16 mouse cellular contexts compared by ENCODE assay signal in the genomic region with DNA sequence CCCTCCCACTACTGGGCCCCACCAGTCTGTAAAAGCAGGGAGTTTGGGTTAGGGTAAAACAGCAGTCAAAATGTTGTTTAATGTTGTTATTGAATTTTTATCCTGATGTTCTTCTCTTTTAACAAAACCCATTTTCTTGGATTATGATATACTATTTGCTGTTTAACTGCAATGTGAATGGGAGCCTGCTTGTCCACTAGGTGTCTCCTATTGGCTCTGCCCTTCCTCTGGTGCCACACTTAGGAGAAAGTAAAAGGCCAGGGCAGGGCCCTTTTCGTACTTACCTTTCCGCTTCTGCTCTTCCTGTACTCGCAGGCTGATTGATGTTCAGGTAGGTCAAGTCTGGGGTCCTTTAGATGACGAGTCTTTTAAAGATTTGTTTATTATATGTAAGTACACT. TPM values are rescaled to one million over a fixed set of nuclear protein-coding genes. Genes with fewer than 3 reads are reported as not detected.
A peak's percentile ranks its signal among the peaks of the same experiment; 100 is the strongest.
DNase-seq lines count a peak whose midpoint lies in the region; ATAC-seq and TF ChIP-seq lines count a peak whose summit lies in the region.
"Had no signal": no experiment of that assay in that cellular context is flagged by ENCODE, and none has a peak within 500 bp of the region (broad histone marks: within the 10 kb centered on the region; RNA-seq: fewer than 3 reads in every experiment).

No protein-coding gene starts in this region.

- peaks cover 18% of the 10 kb centered on the region; the same call in 1 of the 2 replicates for H3K4me1 ChIP-seq in hindbrain, postnatal 0 days (ENCODE audit: insufficient read depth, low read length)
- H3K4me1 ChIP-seq in hindbrain, embryonic 11.5 days (replicated peaks; ENCODE audit: control insufficient read depth, insufficient read depth, low read length) = peaks cover 2% of the 10 kb centered on the region; the same call in 1 of the 2 replicates
- H3K4me1 ChIP-seq in lung, embryonic 14.5 days (ENCODE audit: insufficient read depth) = peaks cover 3% of the 10 kb centered on the region; the same call in 1 of the 2 replicates
- H3K4me1 ChIP-seq in E14TG2a.4 (replicated peaks; ENCODE audit: low read depth, low read length) = peaks cover 40% of the 10 kb centered on the region

- no peaks in the 10 kb centered on the region for H3K27me3 ChIP-seq in hindbrain, postnatal 0 days (ENCODE audit: insufficient read depth, low read length)
- no peaks in the 10 kb centered on the region for H3K27me3 ChIP-seq in hindbrain, embryonic 11.5 days (ENCODE audit: control insufficient read depth, insufficient read depth, low read length)
- no peaks in the 10 kb centered on the region for H3K27me3 ChIP-seq in lung, embryonic 14.5 days (ENCODE audit: insufficient read depth, low read length)
- H3K27me3 ChIP-seq in E14TG2a.4 (ENCODE audit: insufficient read depth, low read length) = no peaks in the 10 kb centered on the region
- H3K27me3 ChIP-seq: heart, embryonic 15.5 days; stomach, embryonic 15.5 days had no signal

- no peak overlapping the region for H3K4me3 ChIP-seq in hindbrain, postnatal 0 days (ENCODE audit: low read length)
- H3K4me3 ChIP-seq in hindbrain, embryonic 11.5 days (ENCODE audit: low read depth, low read length) = no peak overlapping the region
- H3K4me3 ChIP-seq in lung, embryonic 14.5 days (ENCODE audit: low read depth, low read length) = no peak overlapping the region
- H3K4me3 ChIP-seq in E14TG2a.4 (replicated peaks; ENCODE audit: low read length) = no peak overlapping the region
- H3K4me3 ChIP-seq: heart, embryonic 15.5 days; stomach, embryonic 15.5 days had no signal

- TF ChIP-seq CTCF in hindbrain, postnatal 0 days (IDR thresholded peaks at IDR 0.05; ENCODE audit: low read depth) = peak; percentile 49
- TF ChIP-seq CTCF in lung, embryonic 14.5 days (IDR thresholded peaks at IDR 0.05; ENCODE audit: low read depth) = peak; percentile 43
- TF ChIP-seq CTCF in E14TG2a.4 (conservative IDR thresholded peaks at IDR 0.05; ENCODE audit: low read length) = peak; percentile 21; the same call in 1 of the 2 replicates

- no peak overlapping the region for H3K27ac ChIP-seq in hindbrain, postnatal 0 days
- H3K27ac ChIP-seq in hindbrain, embryonic 11.5 days (ENCODE audit: low read depth, low read length) = no peak overlapping the region
- no peak overlapping the region for H3K27ac ChIP-seq in lung, embryonic 14.5 days (ENCODE audit: low read depth)
- H3K27ac ChIP-seq: heart, embryonic 15.5 days; stomach, embryonic 15.5 days had no signal

- 89% methylated on average over 4 of the region's 4 CpGs for WGBS in hindbrain, postnatal 0 days
- WGBS in hindbrain, embryonic 11.5 days = 92% methylated on average over 4 of the region's 4 CpGs
- 74% methylated on average over 4 of the region's 4 CpGs for WGBS in lung, embryonic 14.5 days

- DNase-seq in hindbrain, postnatal 0 days (ENCODE audit: low spot score) = no peak
- DNase-seq in hindbrain, embryonic 11.5 days (ENCODE audit: low spot score) = no peak
- DNase-seq in lung, embryonic 14.5 days = no peak
- DNase-seq in lung, postnatal 14 days = no peak
- no peak for DNase-seq in adrenal gland, postnatal 10 days
- DNase-seq in cerebellum, adult 9-10 months = no peak
- DNase-seq: adrenal gland, adult 8-10 months; cerebellum, postnatal 14 days; embryo, embryonic 11 days; kidney, adult 8-10 months; kidney, postnatal 4 days had no signal

- H3K4me2 ChIP-seq in hindbrain, postnatal 0 days (ENCODE audit: low read depth, low read length) = no peak overlapping the region
- no peak overlapping the region for H3K4me2 ChIP-seq in hindbrain, embryonic 11.5 days (replicated peaks; ENCODE audit: low read depth, low read length)
- no peak overlapping the region for H3K4me2 ChIP-seq in lung, embryonic 14.5 days
- H3K4me2 ChIP-seq: heart, embryonic 15.5 days; stomach, embryonic 15.5 days had no signal

- no peaks in the 10 kb centered on the region for H3K36me3 ChIP-seq in hindbrain, postnatal 0 days (ENCODE audit: insufficient read depth, low read length)
- H3K36me3 ChIP-seq in hindbrain, embryonic 11.5 days (ENCODE audit: control insufficient read depth, insufficient read depth, low read length) = no peaks in the 10 kb centered on the region
- no peaks in the 10 kb centered on the region for H3K36me3 ChIP-seq in lung, embryonic 14.5 days (ENCODE audit: insufficient read depth)
- no peaks in the 10 kb centered on the region for H3K36me3 ChIP-seq in E14TG2a.4 (ENCODE audit: insufficient read depth, low read length)
- H3K36me3 ChIP-seq: heart, embryonic 15.5 days; stomach, embryonic 15.5 days had no signal

- no peaks in the 10 kb centered on the region for H3K9me3 ChIP-seq in hindbrain, postnatal 0 days (ENCODE audit: low read length)
- H3K9me3 ChIP-seq in hindbrain, embryonic 11.5 days (ENCODE audit: control insufficient read depth, low read length) = no peaks in the 10 kb centered on the region
- H3K9me3 ChIP-seq in lung, embryonic 14.5 days (ENCODE audit: low read depth, low read length) = no peaks in the 10 kb centered on the region
- H3K9me3 ChIP-seq in E14TG2a.4 (ENCODE audit: low read length) = no peaks in the 10 kb centered on the region
- H3K9me3 ChIP-seq: heart, embryonic 15.5 days; stomach, embryonic 15.5 days had no signal

- H3K9ac ChIP-seq in hindbrain, postnatal 0 days (replicated peaks; ENCODE audit: low read length) = no peak overlapping the region
- H3K9ac ChIP-seq in hindbrain, embryonic 11.5 days (ENCODE audit: low read depth, low read length) = no peak overlapping the region
- H3K9ac ChIP-seq in lung, embryonic 14.5 days = no peak overlapping the region
- H3K9ac ChIP-seq: heart, embryonic 15.5 days; stomach, embryonic 15.5 days had no signal

- no peak for ATAC-seq in hindbrain, postnatal 0 days
- no peak for ATAC-seq in hindbrain, embryonic 11.5 days (ENCODE audit: low FRiP score)
- no peak for ATAC-seq in lung, embryonic 14.5 days (ENCODE audit: insufficient read depth)
- ATAC-seq: forebrain, embryonic 16.5 days; midbrain, embryonic 16.5 days had no signal

RNA-seq across cellular contexts. Expression of gene Fto, which starts 40.6 kb away (rescaled TPM):
- 80.7 and 83.2 TPM in 2 replicates for total RNA-seq in hindbrain, postnatal 0 days (2014; rRNA removed)
- polyA plus RNA-seq in hindbrain, postnatal 0 days (2015; fragmentation: Nextera tagmentation; extraction: Ambion mirVana) = 106 and 122 TPM in 2 replicates
- polyA plus RNA-seq in hindbrain, embryonic 11.5 days (2014; fragmentation: Nextera tagmentation; extraction: Ambion mirVana) = 94.7 and 107 TPM in 2 replicates
- polyA plus RNA-seq in lung, embryonic 14.5 days (2014; fragmentation: Nextera tagmentation; extraction: Ambion mirVana) = 104 and 109 TPM in 2 replicates
- total RNA-seq in adrenal gland, postnatal 10 days (2021) = 10 to 100 TPM; 64.6 to 79.4 TPM

RNA-seq across cellular contexts. Expression of gene Rpgrip1l, which starts 40.8 kb away (rescaled TPM):
- total RNA-seq in hindbrain, postnatal 0 days (2014; rRNA removed) = 5.5 and 6.8 TPM in 2 replicates
- 12.1 and 12.7 TPM in 2 replicates for polyA plus RNA-seq in hindbrain, postnatal 0 days (2015; fragmentation: Nextera tagmentation; extraction: Ambion mirVana)
- polyA plus RNA-seq in hindbrain, embryonic 11.5 days (2014; fragmentation: Nextera tagmentation; extraction: Ambion mirVana) = 11.8 and 19.4 TPM in 2 replicates
- polyA plus RNA-seq in lung, embryonic 14.5 days (2014; fragmentation: Nextera tagmentation; extraction: Ambion mirVana) = 10.4 and 11.6 TPM in 2 replicates
- total RNA-seq in adrenal gland, postnatal 10 days (2021) = 1 to 10 TPM; 5.8 to 6.2 TPM
